Mouse (Mus musculus): ENCODE results near the gene Gm20716.
"Not testable (repeated sequence)": the region's sequence is repeated elsewhere in the genome, so short reads cannot be mapped to it uniquely, and the experiment has no call there.

Gene Gm20716

GRCm38 (mm10) chr2:168161514-168161971 lies 68.6 kb downstream of the Gm20716 start:
- DNase-seq, result peak in 1 of 2 experiments; percentile 49

DNA sequence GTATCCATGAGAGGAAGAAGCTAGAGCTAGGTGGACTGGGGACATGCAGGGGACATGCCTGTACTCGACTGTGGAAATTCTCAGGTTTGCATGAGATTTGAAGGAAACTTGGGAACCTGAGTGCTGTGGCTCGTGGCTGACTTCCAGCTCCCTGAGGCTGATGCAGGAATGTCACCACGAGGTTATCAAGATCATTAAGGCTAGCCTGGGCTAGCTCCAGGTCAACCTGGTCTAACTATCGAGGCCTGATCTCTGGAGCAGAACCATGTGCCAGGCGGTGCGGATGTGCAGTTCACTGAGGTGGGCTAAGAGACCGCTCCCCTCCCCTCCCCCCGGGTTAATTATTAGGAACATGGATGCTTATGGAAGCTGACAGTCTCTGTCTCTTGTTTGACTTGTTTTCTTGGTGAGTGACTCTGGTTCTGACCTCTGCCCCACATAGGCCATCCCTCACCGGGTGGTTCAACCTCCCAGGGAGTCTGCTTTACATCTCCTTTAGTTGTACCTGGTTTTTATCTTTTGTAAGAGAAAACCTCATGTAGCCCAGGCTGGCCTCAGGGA lies 69.7 kb downstream of the Gm20716 start:
- peak in 1 of 2 experiments; percentile 43 for DNase-seq

DNA sequence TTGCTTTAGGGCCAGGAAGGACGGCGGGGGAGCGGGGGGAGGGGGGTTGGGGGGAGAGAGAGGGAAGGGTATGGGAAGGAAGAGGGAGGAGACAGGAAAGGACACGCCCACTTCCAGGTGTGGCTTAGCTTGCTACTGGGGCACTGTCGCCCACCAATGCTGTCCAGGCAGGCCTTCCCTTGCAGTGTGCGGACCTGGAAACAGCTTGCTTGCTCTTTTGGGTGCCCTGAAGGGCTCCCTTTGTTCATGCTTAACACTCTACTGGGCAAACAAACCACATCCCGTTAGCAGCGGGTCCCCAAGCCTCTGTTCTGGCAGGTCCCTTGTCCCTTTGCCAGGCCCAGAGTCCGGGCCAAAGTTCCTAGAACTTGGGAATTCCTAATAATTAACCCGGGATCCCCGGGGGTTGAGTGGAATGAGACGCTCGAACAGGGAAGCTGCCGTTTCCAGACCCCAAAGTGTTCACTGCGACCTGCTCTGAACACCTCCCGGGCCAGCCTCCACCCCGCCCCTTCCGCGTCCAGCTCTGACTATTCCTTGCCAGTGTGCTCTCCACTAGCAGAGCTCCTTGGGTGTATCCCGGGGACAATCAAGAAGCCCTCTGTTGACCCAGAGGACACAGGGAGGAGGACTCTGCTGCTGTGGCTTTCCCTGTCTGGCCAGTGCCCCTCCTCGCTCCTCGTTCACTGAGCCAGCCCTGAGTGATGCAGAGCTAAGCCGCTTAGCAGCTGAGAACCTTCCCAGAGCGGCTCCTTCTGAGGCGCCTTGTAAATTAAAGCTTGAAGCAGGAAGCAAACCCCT lies 71.1 kb downstream of the Gm20716 start:
- peak; percentile 82 to 90 for DNase-seq

- not testable (repeated sequence) for DNase-seq
Observed at GRCm38 (mm10) chr2:168157974-168158373, 72.2 kb downstream of the Gm20716 start.

- DNase-seq, result no peak
Observed at GRCm38 (mm10) chr2:168156361-168156760, 73.8 kb downstream of the Gm20716 start.

GRCm38 (mm10) chr2:168155666-168156065 lies 74.5 kb downstream of the Gm20716 start:
- no peak for DNase-seq

DNA sequence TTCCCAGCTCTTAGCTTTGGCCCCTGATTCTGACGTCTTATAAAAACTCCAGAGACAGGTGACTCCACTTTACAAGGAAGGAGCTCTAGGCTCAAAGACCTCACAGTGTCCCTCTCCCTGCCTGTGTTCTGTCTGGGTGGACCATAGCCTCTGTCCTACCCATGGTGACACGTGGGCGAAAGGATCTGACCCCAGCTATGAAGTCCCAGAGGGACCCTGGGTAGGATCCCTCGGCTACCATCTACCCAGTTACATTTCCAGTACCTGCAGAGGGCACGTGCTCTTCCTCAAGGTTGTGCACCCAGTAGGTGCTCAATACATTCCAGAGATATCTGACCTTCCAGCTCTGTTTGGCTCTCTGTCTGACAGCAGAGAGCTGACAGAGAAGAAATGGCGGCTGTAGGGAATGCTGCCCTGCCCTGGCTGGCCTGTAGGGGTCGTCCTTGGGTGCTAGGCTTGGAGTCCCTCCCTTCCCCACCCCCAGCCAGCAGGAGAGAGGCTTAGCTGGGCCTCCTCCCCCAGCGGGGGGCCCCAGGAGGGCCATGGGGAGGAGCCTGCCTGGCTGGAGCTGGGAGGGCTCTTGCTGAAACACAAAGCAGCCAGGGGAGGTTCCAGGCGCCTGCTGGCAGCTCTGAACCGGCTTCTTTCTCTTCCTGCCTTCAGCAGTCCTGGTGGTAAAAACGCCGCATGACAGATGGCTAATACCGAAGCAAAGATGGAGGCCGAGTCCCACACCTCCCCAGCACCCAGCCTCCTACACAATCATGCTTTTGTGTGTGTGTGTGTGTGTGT lies 75.9 kb downstream of the Gm20716 start:
- DNase-seq, result peak; percentile 94 to 96

GRCm38 (mm10) chr2:168149241-168149640 lies 80.9 kb downstream of the Gm20716 start:
- DNase-seq, result no peak

GRCm38 (mm10) chr2:168147722-168148432 lies 82.3 kb downstream of the Gm20716 start:
- DNase-seq, result peak; percentile 53 to 70

GRCm38 (mm10) chr2:168145437-168145836 lies 84.7 kb downstream of the Gm20716 start:
- DNase-seq, result no peak

DNA sequence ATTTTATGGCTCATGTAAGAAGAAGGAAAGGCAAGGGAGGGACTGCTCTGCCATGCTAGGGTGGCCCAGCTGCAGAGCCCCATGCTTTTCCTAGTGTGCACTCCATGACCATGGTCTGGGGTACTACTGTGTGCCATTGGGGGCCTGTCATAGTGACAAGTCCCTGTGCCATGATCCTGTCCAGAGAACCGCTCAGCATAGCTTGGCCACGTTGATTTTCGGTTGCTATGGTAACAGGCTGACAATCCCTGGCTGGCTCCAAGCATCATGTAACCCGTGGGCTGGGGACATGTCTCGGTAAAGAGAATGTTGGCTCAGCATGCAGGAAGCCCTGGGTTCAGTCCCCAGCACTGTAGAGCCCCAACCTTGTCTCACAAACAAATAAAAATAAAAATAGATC lies 86.4 kb downstream of the Gm20716 start:
- no peak for DNase-seq

GRCm38 (mm10) chr2:168137161-168137560 lies 93.0 kb downstream of the Gm20716 start:
- no peak for DNase-seq

Data from kidney, postnatal 4 days (tissue).